Mouse (Mus musculus): ENCODE measurements around the gene Cdk19.

Gene Cdk19

DNA sequence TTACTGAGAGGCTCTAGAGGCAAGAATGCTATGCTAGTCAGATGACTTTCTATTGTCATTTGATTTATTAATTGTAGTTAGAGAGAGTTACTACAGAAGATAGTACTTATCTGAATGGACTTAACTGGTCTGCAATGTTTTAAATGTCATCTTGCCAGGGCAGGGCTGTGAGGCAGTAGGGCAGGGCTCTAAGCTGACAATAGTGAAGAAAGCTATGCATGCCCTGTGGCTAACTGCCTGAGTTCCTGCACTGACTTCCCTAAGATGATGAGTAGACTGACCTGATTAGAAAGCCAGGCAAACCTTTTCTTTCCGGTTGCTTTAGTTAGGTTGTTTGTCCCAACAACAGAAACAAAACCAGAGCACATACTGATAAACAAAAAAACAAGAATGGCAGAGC is 102.7 kb downstream of the Cdk19 start:
- DNase-seq (ENCODE audit: low read depth, low spot score) = no peak

DNA sequence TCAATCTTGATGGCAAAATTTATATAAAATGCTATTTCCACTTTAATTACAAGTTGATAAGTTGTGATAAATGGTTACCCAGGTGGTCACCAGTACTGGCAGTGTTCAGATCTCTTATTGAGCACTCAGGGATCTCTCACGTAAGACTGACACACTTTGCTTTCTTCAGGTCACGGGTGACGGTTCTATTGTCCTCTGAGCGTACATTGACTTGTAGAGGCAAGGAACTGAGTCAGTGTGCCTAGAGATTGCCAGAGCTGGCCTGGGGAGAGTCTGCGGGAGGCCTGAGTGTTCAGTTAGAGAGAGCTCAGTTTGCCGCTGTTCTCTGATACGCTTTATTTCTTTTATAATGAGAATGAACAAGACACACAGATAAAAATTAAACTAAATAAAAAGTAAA is 104.0 kb downstream of the Cdk19 start:
- no peak for DNase-seq (ENCODE audit: low read depth, low spot score)

DNA sequence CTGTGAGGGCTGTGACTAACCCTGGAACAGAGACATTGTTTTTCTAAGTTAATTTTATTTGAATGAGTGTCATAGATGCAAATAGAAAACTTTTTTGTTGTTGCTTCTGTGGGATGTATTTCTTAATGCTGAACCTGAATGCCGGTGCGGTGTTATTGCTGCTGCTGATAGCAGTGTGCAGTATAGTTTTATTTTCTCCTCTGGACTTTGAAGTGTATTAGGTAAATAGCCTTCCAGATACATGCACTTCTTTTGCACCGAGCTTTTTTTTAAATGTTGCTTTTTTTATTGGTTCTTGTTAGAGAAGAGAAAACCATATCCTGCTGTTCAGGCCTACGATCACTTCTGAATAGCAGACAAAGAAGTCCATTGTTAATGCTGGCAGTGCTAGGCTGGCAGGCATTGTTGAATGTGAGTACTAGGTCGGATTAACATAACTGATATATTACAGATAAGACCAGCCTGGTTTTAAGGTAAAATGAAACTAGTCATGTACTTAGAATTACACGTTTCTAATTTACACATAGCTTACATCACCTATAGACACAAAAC is 104.5 kb downstream of the Cdk19 start:
- no peak for DNase-seq (ENCODE audit: low read depth, low spot score)

DNA sequence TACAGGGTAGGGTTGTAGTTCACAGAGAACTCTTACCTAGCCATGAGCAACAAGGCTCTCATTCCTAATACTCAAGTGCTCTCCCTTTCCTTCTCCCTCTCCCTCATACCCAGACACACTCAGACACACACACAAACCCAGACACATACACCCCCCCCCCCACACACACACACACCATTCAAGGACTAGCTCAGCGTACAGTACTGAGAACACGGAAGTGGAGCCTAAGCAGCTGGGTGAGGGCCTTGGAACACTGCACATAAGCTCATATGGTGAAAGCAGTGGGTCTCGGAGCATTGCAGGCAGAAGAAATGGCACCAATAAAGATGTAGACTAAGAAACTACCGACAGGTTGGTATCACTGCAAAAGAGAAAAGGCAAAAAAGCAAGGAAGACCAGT is 105.2 kb downstream of the Cdk19 start:
- no peak for DNase-seq (ENCODE audit: low read depth, low spot score)

DNA sequence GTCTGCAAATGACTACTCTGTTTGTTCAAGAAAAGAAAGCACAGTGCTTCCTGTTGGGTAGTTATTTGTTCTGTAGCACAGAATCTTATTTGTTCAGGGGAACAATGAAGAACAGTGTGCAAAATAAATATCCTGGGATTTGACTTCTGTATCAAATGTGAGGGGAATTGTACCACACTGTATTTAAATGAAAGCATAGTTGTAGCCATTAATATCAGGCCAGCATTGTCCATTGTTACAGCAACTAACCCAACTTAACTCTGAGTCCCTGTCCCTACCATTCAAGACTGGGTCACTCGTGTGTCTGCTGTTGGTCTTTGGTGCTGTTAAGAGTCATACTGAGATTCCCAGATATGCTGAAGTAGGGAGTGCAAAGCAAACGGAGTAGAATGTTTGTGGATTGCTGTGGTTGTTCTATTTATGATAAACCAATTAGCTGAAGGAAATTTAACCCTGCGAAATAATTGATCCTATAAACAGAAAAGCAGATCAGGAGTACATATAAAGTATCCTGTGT is 106.8 kb downstream of the Cdk19 start:
- no peak for DNase-seq (ENCODE audit: low read depth, low spot score)

DNA sequence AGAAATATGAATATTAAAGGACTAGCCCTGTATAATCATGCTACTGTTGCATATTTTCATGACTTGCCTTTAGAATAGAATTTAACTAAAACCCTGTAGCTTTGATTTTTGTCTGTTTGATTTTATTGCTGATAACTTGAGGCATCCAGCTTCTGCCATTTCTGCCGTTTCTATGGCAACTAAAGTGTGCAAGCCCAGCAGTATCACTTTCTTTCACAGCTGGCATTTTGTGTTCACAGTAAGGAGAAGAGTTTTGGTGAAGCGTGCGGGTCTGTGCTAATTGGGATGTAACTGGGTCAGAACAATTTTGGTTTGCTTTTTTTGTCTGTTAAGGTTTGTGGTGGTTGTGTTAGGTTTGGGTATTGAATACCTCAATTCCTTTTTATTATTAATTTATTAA is 107.3 kb downstream of the Cdk19 start:
- no peak for DNase-seq (ENCODE audit: low read depth, low spot score)

DNA sequence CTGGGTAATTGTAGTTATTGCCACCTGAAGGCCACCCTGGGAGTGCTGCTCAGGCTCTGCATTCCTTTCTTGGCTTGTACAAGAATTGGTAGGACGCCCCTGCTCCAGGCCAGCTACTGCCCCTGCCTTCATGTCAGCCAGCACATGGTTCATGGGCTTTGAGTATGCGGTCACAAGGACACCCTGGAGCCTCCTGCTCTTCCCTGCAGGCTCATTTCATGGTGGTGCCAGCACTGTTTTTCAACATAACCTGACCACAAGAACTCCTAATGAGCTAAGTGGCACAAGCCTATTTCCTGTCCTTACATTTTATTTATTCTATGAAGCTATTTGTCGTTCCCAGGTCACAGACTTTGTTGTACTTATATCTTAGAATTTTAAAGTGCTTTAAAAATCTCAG is 107.9 kb downstream of the Cdk19 start:
- DNase-seq (ENCODE audit: low read depth, low spot score) = no peak

DNA sequence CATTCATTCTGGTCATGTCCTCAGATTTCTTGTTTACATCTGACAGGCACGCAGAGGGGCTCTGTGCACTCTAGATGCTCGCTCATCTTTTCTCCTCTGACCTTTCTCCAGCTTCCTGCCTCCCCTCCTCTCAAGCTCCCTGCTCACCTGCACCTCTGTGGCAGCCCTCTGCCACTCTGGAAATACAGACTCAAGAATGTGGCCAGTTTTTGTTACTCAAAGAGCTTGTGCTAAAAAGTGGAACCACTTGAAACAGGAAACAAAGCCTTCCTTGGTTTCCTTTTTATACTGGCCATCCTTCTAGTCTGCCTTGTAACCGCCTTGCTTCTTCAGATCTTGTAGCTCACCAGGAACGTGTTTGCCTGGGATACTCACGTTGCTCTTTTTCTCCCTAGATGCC is 108.6 kb downstream of the Cdk19 start:
- DNase-seq (ENCODE audit: low read depth, low spot score) = no peak

DNA sequence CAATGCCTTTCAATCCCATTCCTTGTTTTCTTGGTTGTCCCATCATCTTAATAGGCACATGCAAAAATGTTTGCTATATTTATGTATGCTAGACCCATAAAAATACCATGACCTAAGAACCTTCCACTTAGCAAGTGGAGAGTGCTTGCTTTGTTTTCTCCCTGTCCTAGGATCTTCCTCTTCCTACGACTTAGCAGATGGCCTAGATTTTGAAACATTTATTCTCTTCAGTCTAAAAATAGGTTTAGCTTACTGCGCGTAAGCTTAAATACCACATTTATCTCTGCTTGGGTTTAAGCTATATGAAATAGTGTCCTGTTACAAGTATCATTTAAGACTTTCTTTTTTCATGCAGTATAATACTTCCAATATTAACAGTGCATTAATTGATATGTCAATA is 109.1 kb downstream of the Cdk19 start:
- no peak for DNase-seq (ENCODE audit: low read depth, low spot score)

DNA sequence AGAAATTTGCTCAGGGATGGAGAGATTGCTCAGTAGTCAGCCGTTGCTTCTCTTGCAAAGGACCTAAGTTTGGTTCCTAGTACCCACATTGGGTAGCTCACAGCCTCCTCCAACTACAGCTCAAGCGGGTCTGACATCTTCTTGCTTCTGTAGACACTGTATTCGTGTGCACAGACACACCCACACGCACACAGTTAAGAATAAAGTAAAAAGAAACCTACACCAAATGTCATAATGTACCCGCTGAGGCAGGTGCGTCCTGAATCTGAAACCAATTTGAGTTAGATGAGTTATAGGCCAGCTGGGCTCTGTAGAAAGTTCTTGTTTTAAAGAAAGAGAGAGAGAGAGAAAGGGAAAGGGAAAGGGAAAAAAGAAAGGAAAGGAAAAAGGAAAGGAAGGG is 110.2 kb downstream of the Cdk19 start:
- DNase-seq (ENCODE audit: low read depth, low spot score) = no peak

DNA sequence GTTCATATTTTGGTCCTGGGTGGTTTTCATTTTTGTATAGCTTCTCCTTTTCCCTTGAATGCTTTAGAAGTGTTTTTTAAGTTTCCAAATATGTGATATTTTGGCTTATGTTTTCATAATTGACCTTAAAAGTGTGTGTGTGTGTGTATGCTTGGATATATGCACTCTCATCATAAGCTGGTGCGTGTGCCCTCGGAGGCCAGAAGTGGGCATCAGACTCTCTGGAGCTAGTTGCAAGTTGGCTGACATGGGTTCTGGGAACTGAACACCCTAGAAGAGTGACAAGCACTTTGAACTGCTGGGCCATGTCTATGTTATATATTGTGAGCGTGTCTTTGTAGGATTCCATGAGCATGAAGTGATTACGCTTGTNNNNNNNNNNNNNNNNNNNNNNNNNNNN is 110.8 kb downstream of the Cdk19 start:
- no peak for DNase-seq (ENCODE audit: low read depth, low spot score)

DNA sequence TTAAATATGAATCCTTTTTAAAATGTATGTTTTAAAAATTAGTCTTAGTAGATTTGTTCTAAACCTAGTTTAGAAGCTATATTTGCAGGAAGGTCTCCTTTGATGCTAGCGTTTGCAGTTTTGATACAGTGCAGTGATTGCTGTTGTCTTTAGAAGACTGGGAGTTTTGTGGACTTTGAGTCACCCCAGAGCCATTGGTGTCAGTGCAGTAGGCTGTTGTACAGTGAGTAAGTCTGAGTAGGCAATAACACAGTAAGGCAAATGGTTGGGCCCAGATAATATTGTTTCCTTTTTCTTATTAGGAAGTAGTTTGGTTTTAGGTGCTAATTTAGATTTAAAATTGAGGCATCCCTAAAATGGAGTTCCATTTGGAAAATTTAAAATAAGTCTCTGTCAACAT is 117.8 kb downstream of the Cdk19 start:
- no peak for DNase-seq (ENCODE audit: low read depth, low spot score)

DNA sequence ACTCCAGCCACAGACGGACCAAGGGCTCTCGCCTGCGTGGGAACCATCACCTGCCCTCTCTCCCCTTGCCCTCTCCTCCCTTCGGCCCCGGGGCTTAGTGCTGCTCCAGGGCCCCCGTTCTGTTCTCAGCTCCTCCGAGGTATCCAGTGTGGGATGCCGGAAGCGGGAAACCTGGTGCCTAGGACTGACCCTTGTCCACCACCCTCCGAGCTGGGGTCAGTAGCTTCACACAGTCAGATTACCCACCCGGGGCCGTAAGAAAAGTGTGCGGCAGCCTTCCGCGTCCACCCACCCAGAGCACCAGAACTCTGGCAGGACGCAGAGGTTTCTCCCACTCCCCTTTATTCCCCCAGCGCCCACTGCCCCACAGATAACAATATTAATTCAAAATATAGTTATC is 119.8 kb downstream of the Cdk19 start:
- DNase-seq (ENCODE audit: low read depth, low spot score) = no peak

DNA sequence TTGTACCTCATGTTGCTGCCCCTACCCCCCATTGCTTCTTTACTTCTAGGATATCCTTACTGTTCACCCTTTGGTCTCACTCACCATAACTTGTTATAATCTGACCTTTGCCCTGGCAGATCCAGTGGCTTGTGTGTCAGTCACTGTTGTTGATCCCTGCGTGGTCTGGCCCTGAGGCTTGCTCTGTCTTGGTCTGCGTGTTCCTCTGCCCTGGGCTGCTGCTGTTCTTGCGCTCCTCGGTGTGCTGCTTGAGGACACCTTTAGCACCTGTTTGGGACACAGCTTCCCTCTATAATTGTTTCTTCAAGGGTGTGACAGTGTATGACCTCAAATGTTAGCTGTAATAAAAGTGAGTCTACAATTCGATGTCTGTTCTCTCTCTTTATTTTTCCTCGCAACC is 122.0 kb downstream of the Cdk19 start:
- DNase-seq (ENCODE audit: low read depth, low spot score) = no peak

DNA sequence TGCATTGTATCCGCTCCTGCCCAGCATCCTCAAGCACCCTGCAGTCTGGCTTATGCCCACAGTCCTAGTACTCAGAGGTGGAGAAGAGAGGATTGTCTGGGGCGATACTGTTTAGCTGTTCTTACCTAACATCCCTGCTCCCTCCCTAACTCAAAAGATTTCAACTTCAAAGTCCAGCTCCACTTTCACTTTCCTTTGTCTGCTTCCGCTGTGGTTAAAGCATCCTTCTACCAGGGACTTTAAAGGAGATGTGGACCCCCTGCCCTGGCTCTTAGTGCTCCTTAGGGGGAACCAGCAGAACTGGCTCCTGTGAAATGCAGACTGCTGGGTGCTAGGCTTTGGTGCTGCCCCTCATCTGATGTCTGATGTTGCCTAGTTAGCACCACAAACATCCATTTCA is 122.9 kb downstream of the Cdk19 start:
- no peak for DNase-seq (ENCODE audit: low read depth, low spot score)

DNA sequence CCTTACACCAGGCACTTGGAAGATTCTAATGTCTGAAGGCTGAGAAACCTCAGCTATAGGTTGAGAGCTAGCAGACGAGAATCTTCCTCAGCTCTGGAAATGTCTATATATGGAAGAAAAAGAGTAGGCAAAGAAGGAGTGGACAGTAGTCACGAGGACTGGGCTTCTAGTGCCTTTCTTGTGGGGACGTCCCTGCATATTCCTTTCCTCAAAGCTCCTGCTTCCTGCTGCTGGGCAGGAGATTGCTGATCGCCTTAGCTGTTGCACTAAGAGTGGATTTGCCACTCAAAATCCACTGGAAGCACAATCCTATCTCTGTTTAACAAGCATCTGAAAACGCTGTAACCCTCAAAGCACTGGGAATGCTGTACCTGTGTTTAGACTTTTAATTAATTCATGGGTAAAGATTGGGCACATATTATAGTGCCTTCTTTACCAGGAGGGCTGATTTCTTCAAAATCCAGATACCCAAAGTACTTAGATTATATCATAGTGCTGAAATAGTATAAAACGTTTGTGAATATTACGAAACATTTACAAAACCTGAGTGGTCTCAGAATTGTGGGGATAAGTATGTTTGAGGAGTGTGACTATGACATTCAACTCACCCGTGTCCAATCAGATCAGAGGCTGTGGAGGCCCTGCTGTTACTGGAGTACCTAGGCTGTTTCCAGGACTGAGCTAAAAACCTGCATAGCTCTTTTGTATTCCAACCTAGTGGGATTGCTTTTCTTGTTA is 128.0 kb downstream of the Cdk19 start:
- DNase-seq (ENCODE audit: low read depth, low spot score) = no peak

DNA sequence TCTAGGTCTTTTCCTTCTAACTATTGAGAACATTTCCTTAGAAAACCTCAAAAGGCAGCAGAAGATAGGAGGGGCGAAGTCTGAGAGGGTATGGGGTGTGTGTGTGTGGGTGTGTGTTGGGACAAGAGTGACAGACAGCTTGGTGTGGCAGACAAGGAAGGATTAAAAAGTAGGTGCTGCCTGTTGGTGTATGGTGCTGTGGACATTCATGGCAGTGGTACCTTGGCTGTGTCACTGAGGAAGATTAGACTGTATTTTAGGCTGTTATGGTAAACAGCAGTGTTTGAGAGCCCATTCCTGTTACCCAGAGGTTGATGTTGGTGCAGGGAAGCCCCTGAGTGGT is 128.5 kb downstream of the Cdk19 start:
- no peak for DNase-seq (ENCODE audit: low read depth, low spot score)

DNA sequence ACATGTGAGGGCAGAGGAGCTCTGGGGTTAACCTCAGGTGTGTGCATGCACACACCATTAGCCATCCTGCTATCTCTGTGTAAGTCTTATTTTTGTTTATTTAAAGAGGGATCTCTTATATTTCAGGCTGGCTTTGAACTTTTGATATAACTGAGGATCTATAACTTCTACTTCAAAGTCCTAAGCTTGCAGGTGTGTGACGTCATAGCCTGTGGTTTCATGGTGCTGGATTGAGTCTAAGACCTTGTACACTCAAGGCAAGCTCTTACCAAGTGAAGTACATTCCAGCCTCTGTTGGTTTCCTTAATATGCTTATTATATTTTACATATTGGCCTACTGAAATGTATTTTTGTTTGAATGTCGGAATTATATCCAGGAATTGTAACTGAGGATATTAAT is 129.8 kb downstream of the Cdk19 start:
- no peak for DNase-seq (ENCODE audit: low read depth, low spot score)

DNA sequence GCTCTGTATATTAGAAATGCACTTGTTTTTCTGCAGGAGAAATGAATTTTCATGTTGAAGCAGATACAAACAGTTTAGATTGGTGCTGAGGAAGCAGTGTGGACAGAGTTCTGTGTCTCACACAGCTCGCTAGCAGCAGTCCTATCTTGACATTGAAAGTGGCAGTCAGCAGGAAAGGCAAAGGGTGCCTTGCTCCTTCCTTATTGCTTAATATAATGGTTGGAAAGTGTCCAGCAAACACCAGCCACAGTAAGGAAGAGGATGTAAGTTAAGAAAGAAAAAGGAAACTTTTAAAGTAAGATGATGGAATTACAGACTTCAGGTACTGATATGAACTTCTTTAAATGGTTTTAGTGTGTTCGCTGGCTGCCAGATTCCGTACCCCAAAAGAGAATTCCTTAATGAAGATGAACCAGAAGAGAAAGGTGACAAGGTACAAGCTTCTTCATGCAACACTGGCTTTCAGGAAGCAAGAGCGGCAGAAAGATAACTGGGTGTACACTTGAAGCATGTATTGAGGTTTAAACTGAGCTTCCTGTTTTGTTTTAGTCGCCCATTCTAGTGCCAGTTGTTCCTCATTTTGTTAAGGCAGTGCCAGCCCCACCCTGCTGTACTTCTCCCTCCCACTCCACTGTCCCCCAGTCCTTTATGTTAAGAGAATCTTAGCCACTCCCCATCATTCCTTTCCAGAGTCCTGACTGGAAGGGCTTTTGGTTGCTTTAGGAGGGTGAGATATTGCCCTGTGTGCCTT is 137.3 kb downstream of the Cdk19 start:
- no peak for DNase-seq (ENCODE audit: low read depth, low spot score)

DNA sequence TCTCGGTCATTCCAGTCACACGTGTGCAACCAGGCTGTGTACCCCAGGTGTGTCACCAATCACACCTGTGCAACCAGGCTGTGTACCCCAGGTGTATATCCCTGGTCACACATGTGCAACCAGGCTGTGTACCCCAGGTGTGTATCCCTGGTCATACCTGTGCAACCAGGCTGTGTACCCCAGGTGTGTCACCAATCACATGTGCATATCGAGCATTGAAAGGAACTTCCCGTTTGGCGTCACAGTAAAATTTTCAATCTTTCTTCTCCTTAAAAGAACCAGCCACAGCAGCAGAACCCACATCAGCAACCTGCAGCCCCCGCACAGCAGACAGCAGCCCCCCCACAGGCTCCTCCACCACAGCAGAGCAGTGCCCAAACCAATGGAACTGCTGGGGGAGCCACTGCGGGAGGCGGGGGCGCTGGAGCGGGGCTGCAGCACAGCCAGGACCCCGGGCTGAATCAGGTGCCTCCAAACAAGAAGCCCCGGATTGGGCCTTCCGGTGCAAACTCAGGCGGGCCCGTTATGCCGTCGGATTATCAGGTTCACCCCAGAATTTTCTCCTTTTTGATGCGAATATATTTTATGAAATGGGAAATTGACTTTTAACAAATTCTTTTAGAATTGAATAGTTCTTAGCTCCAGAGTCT is 138.2 kb downstream of the Cdk19 start:
- no peak for DNase-seq (ENCODE audit: low read depth, low spot score)

DNA sequence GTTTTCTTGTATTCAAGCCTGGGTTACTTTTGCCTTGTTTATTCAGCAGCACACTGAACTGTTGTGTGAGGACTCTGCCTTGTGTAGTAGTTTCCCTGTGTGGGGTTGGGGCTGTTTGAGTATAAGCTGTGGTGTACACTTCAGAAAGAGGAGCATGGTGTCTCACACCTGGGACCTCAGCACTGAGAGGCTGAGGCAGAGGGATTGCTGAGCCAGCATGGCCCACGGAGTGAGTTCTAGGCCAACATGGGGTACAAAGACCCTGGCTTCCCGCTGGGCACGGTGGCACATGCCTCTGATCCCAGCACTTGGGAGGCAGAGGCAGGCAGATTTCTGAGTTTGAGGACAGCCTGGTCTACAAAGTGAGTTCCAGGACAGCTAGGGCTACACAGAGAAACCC is 139.3 kb downstream of the Cdk19 start:
- DNase-seq (ENCODE audit: low read depth, low spot score) = no peak

DNA sequence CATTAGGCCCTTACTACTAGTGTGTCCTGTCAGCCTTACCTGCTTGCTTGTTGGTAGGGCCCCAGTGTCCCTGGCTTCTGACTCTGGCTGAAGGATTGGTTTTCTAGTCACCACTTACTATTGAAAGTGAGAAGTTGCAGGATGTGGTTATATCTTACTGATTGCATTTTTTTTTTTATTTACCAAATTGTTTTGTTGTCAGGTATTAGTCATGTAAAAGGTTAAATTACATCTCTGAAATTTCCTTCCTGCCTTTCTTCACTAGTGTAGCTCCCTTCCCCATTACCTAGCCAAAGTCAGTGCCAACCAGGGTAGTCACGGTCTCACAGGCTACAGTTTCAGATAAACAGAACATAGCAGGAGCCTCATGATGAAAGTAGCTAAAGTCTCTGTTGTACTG is 139.9 kb downstream of the Cdk19 start:
- no peak for DNase-seq (ENCODE audit: low read depth, low spot score)

All from retina, adult 2 months (tissue).